In the genomic region with DNA sequence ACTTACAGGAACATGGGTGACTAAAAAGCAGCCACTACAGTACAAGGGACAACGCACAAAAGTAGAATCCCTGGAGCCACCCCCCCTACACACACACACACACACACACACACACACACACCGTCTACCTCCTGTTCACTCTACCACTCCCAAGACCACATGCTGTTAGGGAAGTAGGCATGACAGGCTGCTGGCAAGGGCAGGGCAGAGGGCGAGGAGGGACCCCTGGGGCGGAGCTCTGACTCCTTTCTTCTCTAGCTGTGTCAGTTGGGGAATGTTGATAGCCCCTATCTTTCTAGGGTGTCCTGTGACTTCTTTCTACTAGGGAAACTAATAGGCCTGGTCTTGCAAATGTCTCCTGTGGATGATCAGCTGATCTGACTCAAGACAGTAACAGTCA, we compare ENCODE assay signal across 16 mouse cellular contexts. TPM values are rescaled to one million over a fixed set of nuclear protein-coding genes. Genes with fewer than 3 reads are reported as not detected.
DNase-seq lines count a peak whose midpoint lies in the region; ATAC-seq lines count a peak whose summit lies in the region.
"Had no signal": no experiment of that assay in that cellular context is flagged by ENCODE, and none has a peak within 500 bp of the region (broad histone marks: within the 10 kb centered on the region; RNA-seq: fewer than 3 reads in every experiment).

No protein-coding gene starts in this region.

- H3K27me3 ChIP-seq in heart, embryonic 12.5 days (replicated peaks): peaks cover 6% of the 10 kb centered on the region; the same call in 1 of the 2 replicates
- no peaks in the 10 kb centered on the region for H3K27me3 ChIP-seq in heart, embryonic 11.5 days (ENCODE audit: control insufficient read depth, insufficient read depth, low read length)
- peaks cover 27% of the 10 kb centered on the region for H3K27me3 ChIP-seq in liver, embryonic 16.5 days (ENCODE audit: control insufficient read depth, insufficient read depth, low read depth, low read length)
- H3K27me3 ChIP-seq in hindbrain, embryonic 12.5 days: peaks cover 15% of the 10 kb centered on the region

- H3K4me3 ChIP-seq in heart, embryonic 12.5 days: no peak overlapping the region
- no peak overlapping the region for H3K4me3 ChIP-seq in heart, embryonic 11.5 days (ENCODE audit: low read depth, low read length)
- H3K4me3 ChIP-seq in liver, embryonic 16.5 days (ENCODE audit: low read depth, low read length): no peak overlapping the region
- H3K4me3 ChIP-seq in hindbrain, embryonic 12.5 days: no peak overlapping the region
- H3K4me3 ChIP-seq: midbrain, embryonic 12.5 days had no signal

- no peak overlapping the region for H3K9ac ChIP-seq in heart, embryonic 12.5 days
- H3K9ac ChIP-seq in heart, embryonic 11.5 days (ENCODE audit: low read depth, low read length): no peak overlapping the region
- H3K9ac ChIP-seq in liver, embryonic 16.5 days (ENCODE audit: low read depth, low read length): no peak overlapping the region
- H3K9ac ChIP-seq in hindbrain, embryonic 12.5 days: no peak overlapping the region
- H3K9ac ChIP-seq: lung, embryonic 14.5 days; midbrain, embryonic 12.5 days had no signal

- H3K4me2 ChIP-seq in heart, embryonic 12.5 days: peak overlapping the region; percentile 48
- no peak overlapping the region for H3K4me2 ChIP-seq in heart, embryonic 11.5 days
- H3K4me2 ChIP-seq in liver, embryonic 16.5 days (ENCODE audit: low read depth, low read length): no peak overlapping the region
- no peak overlapping the region for H3K4me2 ChIP-seq in hindbrain, embryonic 12.5 days (replicated peaks)
- H3K4me2 ChIP-seq: lung, embryonic 14.5 days; midbrain, embryonic 12.5 days had no signal

- H3K9me3 ChIP-seq in heart, embryonic 12.5 days (replicated peaks): no peaks in the 10 kb centered on the region; the same call in 1 of the 2 replicates
- H3K9me3 ChIP-seq in heart, embryonic 11.5 days (replicated peaks; ENCODE audit: control insufficient read depth, low read length): peaks cover 3% of the 10 kb centered on the region
- H3K9me3 ChIP-seq in liver, embryonic 16.5 days (replicated peaks; ENCODE audit: control insufficient read depth, low read length): no peaks in the 10 kb centered on the region
- H3K9me3 ChIP-seq in hindbrain, embryonic 12.5 days (replicated peaks): no peaks in the 10 kb centered on the region
- H3K9me3 ChIP-seq: midbrain, embryonic 12.5 days had no signal

- peaks cover 57% of the 10 kb centered on the region for H3K4me1 ChIP-seq in heart, embryonic 12.5 days (replicated peaks)
- peaks cover 53% of the 10 kb centered on the region for H3K4me1 ChIP-seq in heart, embryonic 11.5 days (ENCODE audit: control insufficient read depth, insufficient read depth, low read length)
- H3K4me1 ChIP-seq in liver, embryonic 16.5 days (ENCODE audit: control insufficient read depth, low read depth, low read length): no peaks in the 10 kb centered on the region; the same call in 1 of the 2 replicates
- H3K4me1 ChIP-seq in hindbrain, embryonic 12.5 days: peaks cover 30% of the 10 kb centered on the region

- no peak overlapping the region for H3K27ac ChIP-seq in heart, embryonic 12.5 days (ENCODE audit: poor library complexity, severe bottlenecking)
- H3K27ac ChIP-seq in heart, embryonic 11.5 days (ENCODE audit: low read depth, low read length): no peak overlapping the region
- no peak overlapping the region for H3K27ac ChIP-seq in liver, embryonic 16.5 days (ENCODE audit: low read length)
- H3K27ac ChIP-seq in hindbrain, embryonic 12.5 days: no peak overlapping the region
- H3K27ac ChIP-seq: midbrain, embryonic 12.5 days had no signal

- 43% methylated on average over 4 of the region's 4 CpGs for whole genome bisulfite sequencing in heart, embryonic 12.5 days
- 54% methylated on average over 4 of the region's 4 CpGs for WGBS in heart, embryonic 11.5 days (ENCODE audit: insufficient replicate concordance)
- 25% methylated on average over 4 of the region's 4 CpGs for WGBS in liver, embryonic 16.5 days (ENCODE audit: insufficient replicate concordance)
- 58% methylated on average over 4 of the region's 4 CpGs for WGBS in hindbrain, embryonic 12.5 days

- peak; percentile 2 for DNase-seq in right cerebral cortex, postnatal 4 days
- no peak for DNase-seq in right cerebral cortex, postnatal 36 days (ENCODE audit: low spot score in 2 of 2)
- peak; percentile 0 for DNase-seq in yolk sac, embryonic 10.5 days (ENCODE audit: low spot score)
- DNase-seq in left cerebral cortex, adult 8-10 months (ENCODE audit: low spot score in 2 of 2): no peak
- DNase-seq: adrenal gland, postnatal 10 days; cerebellum, adult 9-11 months; kidney, adult 8-10 months had no signal

- no peak for ATAC-seq in heart, embryonic 12.5 days (ENCODE audit: insufficient number of reproducible peaks, low FRiP score)
- no peak for ATAC-seq in heart, embryonic 11.5 days (replicated peaks; ENCODE audit: insufficient number of reproducible peaks, low FRiP score, low TSS enrichment)
- peak; percentile 37; the same call in 1 of the 2 replicates for ATAC-seq in liver, embryonic 16.5 days (ENCODE audit: low read depth)
- no peak for ATAC-seq in hindbrain, embryonic 12.5 days (ENCODE audit: low FRiP score)
- ATAC-seq: hindbrain, embryonic 16.5 days had no signal

- H3K36me3 ChIP-seq in heart, embryonic 12.5 days: peaks cover 20% of the 10 kb centered on the region
- peaks cover 14% of the 10 kb centered on the region for H3K36me3 ChIP-seq in heart, embryonic 11.5 days (ENCODE audit: control insufficient read depth, insufficient read depth, low read length)
- H3K36me3 ChIP-seq in liver, embryonic 16.5 days (ENCODE audit: control insufficient read depth, insufficient read depth): no peaks in the 10 kb centered on the region
- no peaks in the 10 kb centered on the region for H3K36me3 ChIP-seq in hindbrain, embryonic 12.5 days
- H3K36me3 ChIP-seq: midbrain, embryonic 12.5 days had no signal

RNA-seq across cellular contexts. Expression of gene Fam217b, which starts 2.6 kb away (rescaled TPM):
- 6.8 and 6.9 TPM in 2 replicates for polyA plus RNA-seq in heart, embryonic 12.5 days (2016; fragmentation: Nextera tagmentation; extraction: Ambion mirVana)
- polyA plus RNA-seq in heart, embryonic 11.5 days (2014; fragmentation: Nextera tagmentation; extraction: Ambion mirVana): 7.9 and 8.3 TPM in 2 replicates
- 0.50 and 0.89 TPM in 2 replicates for polyA plus RNA-seq in liver, embryonic 16.5 days (2015; fragmentation: Nextera tagmentation; extraction: Ambion mirVana)
- polyA plus RNA-seq in hindbrain, embryonic 12.5 days (2016; fragmentation: Nextera tagmentation; extraction: Ambion mirVana): 4.1 and 6.4 TPM in 2 replicates
- 10 to 100 TPM; 48.2 to 67.8 (median 59.7) TPM for total RNA-seq in left cerebral cortex, adult 8-10 months (2022)

RNA-seq across cellular contexts. Expression of gene Ppp1r3d, which starts 2.7 kb away (rescaled TPM):
- 23.1 and 24.3 TPM in 2 replicates for polyA plus RNA-seq in heart, embryonic 12.5 days (2016; fragmentation: Nextera tagmentation; extraction: Ambion mirVana)
- polyA plus RNA-seq in heart, embryonic 11.5 days (2014; fragmentation: Nextera tagmentation; extraction: Ambion mirVana): 11.7 and 20.7 TPM in 2 replicates
- polyA plus RNA-seq in liver, embryonic 16.5 days (2015; fragmentation: Nextera tagmentation; extraction: Ambion mirVana): 0.74 and 0.92 TPM in 2 replicates
- polyA plus RNA-seq in hindbrain, embryonic 12.5 days (2016; fragmentation: Nextera tagmentation; extraction: Ambion mirVana): 3.4 and 4.0 TPM in 2 replicates
- 1 to 10 TPM; 7.5 to 8.8 (median 7.9) TPM for total RNA-seq in left cerebral cortex, adult 8-10 months (2022)

RNA-seq across cellular contexts. Expression of gene Sycp2, which starts 9.5 kb away (rescaled TPM):
- 0.11 and 0.13 TPM in 2 replicates for polyA plus RNA-seq in heart, embryonic 12.5 days (2016; fragmentation: Nextera tagmentation; extraction: Ambion mirVana)
- 0.15 and 0.16 TPM in 2 replicates for polyA plus RNA-seq in heart, embryonic 11.5 days (2014; fragmentation: Nextera tagmentation; extraction: Ambion mirVana)
- polyA plus RNA-seq in liver, embryonic 16.5 days (2015; fragmentation: Nextera tagmentation; extraction: Ambion mirVana): 0.02 TPM in 1 of 2 replicates, not detected in the other
- polyA plus RNA-seq in hindbrain, embryonic 12.5 days (2016; fragmentation: Nextera tagmentation; extraction: Ambion mirVana): 0.22 and 0.25 TPM in 2 replicates
- 1 to 10 TPM in 3 of 4 experiments, under 1 TPM in 1; 0.87 to 2.9 (median 1.4) TPM for total RNA-seq in left cerebral cortex, adult 8-10 months (2022)
- polyA plus RNA-seq: large intestine, adult 2 months; small intestine, adult 2 months had no signal

RNA-seq across cellular contexts. Expression of gene Cdh26, which starts 13.4 kb away (rescaled TPM):
- polyA plus RNA-seq in heart, embryonic 12.5 days (2016; fragmentation: Nextera tagmentation; extraction: Ambion mirVana): 0.18 TPM in 1 of 2 replicates, not detected in the other
- 0.10 and 0.24 TPM in 2 replicates for polyA plus RNA-seq in heart, embryonic 11.5 days (2014; fragmentation: Nextera tagmentation; extraction: Ambion mirVana)
- 0.13 and 0.14 TPM in 2 replicates for polyA plus RNA-seq in liver, embryonic 16.5 days (2015; fragmentation: Nextera tagmentation; extraction: Ambion mirVana)
- polyA plus RNA-seq in hindbrain, embryonic 12.5 days (2016; fragmentation: Nextera tagmentation; extraction: Ambion mirVana): 0.06 and 0.51 TPM in 2 replicates
- total RNA-seq in left cerebral cortex, adult 8-10 months (2022): under 1 TPM; 0.11 to 0.40 (median 0.20) TPM
- polyA plus RNA-seq: lung, embryonic 14.5 days had no signal

Comparison
In these comparisons a context has a peak if more than half of its experiments do, and no peak if none do; other contexts are left out.
1. DNase-seq: peak in right cerebral cortex, postnatal 4 days (single experiment) and yolk sac, embryonic 10.5 days (single experiment); none in right cerebral cortex, postnatal 36 days (0 of 2) and left cerebral cortex, adult 8-10 months (0 of 2).